Mouse (Mus musculus) hindbrain, embryonic 13.5 days (tissue): ENCODE results near the gene Vamp2. TPM values are rescaled to one million over a fixed set of nuclear protein-coding genes. Genes with fewer than 3 reads are reported as not detected.
A peak's percentile ranks its signal among the peaks of the same experiment; 100 is the strongest.

Source experiments
- ATAC-seq: fragments of 200-750 bp; cut with Nextera tagmentation; 2 replicates; pipeline ENCODE4 v1.8.0; 2017; ENCODE audit warnings: moderate TSS enrichment; ENCODE audit not compliant: low FRiP score
- H3K27ac ChIP-seq: fragments of 300-500 bp; sonication (generic); 2 replicates; pipeline ENCODE4 v1.5.1; 2015; ENCODE audit warnings: inconsistent platforms, mild to moderate bottlenecking, moderate library complexity
- H3K27me3 ChIP-seq: fragments of 300-500 bp; sonication (generic); 2 replicates; pipeline ENCODE4 v1.6.1; 2015; ENCODE audit warnings: mild to moderate bottlenecking, inconsistent platforms
- H3K36me3 ChIP-seq: fragments of 300-500 bp; sonication (generic); 2 replicates; pipeline ENCODE4 v1.6.1; 2015; ENCODE audit warnings: mild to moderate bottlenecking, inconsistent platforms
- H3K4me1 ChIP-seq: fragments of 300-500 bp; sonication (generic); replicated peaks from 2 replicates; pipeline ENCODE4 v1.6.1; 2015; ENCODE audit warnings: inconsistent platforms
- H3K4me2 ChIP-seq: fragments of 300-500 bp; sonication (generic); 2 replicates; pipeline ENCODE4 v1.6.1; 2015; ENCODE audit warnings: inconsistent platforms, mild to moderate bottlenecking, moderate library complexity
- H3K4me3 ChIP-seq: fragments of 300-500 bp; sonication (generic); 2 replicates; pipeline ENCODE4 v1.5.1; 2015; ENCODE audit warnings: mild to moderate bottlenecking, inconsistent platforms
- H3K9ac ChIP-seq: fragments of 300-500 bp; sonication (generic); 2 replicates; pipeline ENCODE4 v1.6.1; 2015; ENCODE audit warnings: mild to moderate bottlenecking, inconsistent platforms
- H3K9me3 ChIP-seq: fragments of 300-500 bp; sonication (generic); 2 replicates; pipeline ENCODE4 v1.6.1; 2016; ENCODE audit warnings: inconsistent platforms
- WGBS: fragments of 180-500 bp; shearing (Covaris S2); methylation state at CpG from one replicate; pipeline ENCODE4 v1.1.7; 2015; 5-methylcytosine and 5-hydroxymethylcytosine counted together
- polyA plus RNA-seq: library from polyadenylated mRNA; unstranded; fragments of >200 nt; fragmentation: Nextera tagmentation; extraction: Ambion mirVana; gene quantifications from 2 replicates; pipeline ENCODE4 v1.2.1, GENCODE M21; 2015

The Vamp2 gene
- polyA plus RNA-seq, 1 experiment from 2014 or later = 217 TPM

DNA sequence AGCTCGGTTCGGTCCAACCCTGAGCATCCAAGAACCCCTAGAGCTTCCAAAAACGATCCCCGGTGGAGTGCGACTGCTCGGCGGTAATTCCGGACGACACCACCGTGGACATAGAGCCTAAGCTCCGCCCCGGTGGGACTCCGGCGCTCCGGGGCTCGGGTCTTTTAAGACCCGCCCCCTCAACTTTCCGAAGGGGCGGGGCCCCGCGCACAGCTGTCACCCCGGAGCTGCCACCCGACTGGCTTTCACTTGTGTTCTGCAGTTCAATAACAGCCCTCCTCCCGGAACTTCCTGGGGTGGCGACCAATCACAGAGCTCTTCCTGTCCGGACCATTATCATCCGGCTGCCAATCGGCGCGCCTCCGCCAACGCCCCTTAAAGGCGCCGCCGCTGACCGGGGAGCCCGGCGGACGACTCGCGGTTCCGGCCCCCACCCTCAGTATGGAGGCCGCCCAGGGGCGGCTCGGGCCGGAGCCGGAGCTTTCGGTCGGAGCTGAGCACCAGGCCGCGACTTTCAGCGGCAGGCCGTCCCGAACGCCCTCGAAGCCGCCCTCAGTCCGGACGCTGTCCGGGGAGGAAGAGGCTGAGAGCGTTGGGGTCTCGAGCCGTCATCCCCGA is 28.8 kb upstream of the Vamp2 start, which contains the start of gene Borcs6:
Gene Borcs6 (plus strand): TSS at position 361 of the 618 bp plus-strand sequence.
- Histone ChIP-seq H3K9me3 (no peaks in the 10 kb centered on the region), H3K36me3 (no peaks in the 10 kb centered on the region), H3K9ac (peak within 1 kb of the TSS; percentile 90), H3K27me3 (no peaks in the 10 kb centered on the region), H3K27ac (peak within 1 kb of the TSS; percentile 94), H3K4me1 (peaks cover 34% of the 10 kb centered on the region), H3K4me2 (peak within 1 kb of the TSS; percentile 97), H3K4me3 (peak within 1 kb of the TSS; percentile 63)
- WGBS = 0% methylated on average over 58 of the region's 64 CpGs
- peak; percentile 92 for ATAC-seq

DNA sequence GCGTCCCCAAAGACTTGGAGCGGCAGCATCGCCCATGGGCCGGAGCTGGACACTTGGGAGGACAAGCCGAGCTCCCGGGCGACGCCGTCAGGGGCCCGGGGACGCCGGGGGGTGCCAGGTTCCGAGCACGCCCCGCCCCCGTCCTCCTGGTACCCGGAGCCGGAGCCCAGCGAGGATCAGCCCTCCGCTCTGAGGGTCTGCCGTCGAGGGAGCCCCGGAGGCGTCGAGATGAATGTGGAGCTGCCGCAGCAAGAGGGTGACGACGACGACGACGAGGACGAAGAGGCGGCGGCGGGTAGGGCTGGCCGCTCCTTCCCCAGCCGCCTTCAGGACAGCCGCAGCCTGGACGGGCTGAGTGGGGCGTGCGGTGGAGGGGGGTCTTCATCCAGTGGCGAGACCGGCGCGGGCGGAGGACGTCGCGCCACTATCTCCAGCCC is 28.3 kb upstream of the Vamp2 start:
- WGBS = under 1% methylated on average over 48 of the region's 49 CpGs
- H3K4me2 ChIP-seq = peak overlapping the region; percentile 97
- H3K4me1 ChIP-seq = peaks cover 37% of the 10 kb centered on the region
- peak overlapping the region; percentile 90 for H3K9ac ChIP-seq
- peak overlapping the region; percentile 63 for H3K4me3 ChIP-seq
- ATAC-seq = peak; percentile 34
- H3K27me3 ChIP-seq = no peaks in the 10 kb centered on the region
- peak overlapping the region; percentile 94 for H3K27ac ChIP-seq
- no peaks in the 10 kb centered on the region for H3K9me3 ChIP-seq
- H3K36me3 ChIP-seq = no peaks in the 10 kb centered on the region

DNA sequence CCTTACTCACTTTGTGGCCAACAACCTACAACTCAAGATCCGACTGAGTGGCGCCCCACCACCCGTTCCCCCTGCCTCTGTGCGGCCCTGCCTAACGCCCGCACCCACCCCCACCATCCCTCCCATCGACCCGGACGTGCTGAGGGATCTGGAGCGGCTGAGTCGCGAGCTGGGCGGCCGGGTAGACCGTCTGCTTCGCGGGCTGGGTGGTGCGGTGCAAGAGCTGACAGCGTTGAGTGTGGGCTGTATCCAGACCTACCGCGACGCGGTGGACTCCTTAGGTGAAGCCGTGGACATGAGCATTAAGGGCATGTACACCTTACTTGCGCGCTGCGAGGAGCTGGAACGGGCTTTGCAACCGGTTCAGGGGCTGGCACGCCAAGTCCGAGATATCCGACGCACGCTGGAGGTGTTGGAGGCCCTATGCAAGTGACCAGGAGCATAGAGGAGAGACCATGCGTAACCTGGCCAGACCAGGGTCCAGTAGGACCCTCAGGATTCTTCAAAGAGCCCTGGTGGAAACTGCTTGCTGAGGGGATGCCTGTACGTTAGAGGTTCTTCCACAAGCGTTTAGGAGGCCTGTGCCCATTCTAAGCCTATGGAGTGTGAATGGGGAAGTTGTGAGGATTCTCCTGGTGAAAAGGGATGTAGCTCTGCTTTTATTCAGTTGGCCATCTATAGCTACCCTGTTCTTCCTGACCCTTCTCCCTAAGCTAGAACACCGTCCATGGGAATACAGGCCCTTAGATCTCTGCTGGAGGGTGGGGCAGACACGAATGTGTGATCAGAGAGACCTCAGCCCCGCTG is 27.6 kb upstream of the Vamp2 start:
- H3K36me3 ChIP-seq = no peaks in the 10 kb centered on the region
- peak overlapping the region; percentile 63 for H3K4me3 ChIP-seq
- peaks cover 37% of the 10 kb centered on the region for H3K4me1 ChIP-seq
- H3K9me3 ChIP-seq = no peaks in the 10 kb centered on the region
- H3K27me3 ChIP-seq = no peaks in the 10 kb centered on the region
- H3K4me2 ChIP-seq = peak overlapping the region; percentile 97
- peak overlapping the region; percentile 94 for H3K27ac ChIP-seq
- H3K9ac ChIP-seq = peak overlapping the region; percentile 90
- 1% methylated on average over 38 of the region's 40 CpGs for WGBS
- peak; percentile 4; the same call in 1 of the 2 replicates for ATAC-seq

DNA sequence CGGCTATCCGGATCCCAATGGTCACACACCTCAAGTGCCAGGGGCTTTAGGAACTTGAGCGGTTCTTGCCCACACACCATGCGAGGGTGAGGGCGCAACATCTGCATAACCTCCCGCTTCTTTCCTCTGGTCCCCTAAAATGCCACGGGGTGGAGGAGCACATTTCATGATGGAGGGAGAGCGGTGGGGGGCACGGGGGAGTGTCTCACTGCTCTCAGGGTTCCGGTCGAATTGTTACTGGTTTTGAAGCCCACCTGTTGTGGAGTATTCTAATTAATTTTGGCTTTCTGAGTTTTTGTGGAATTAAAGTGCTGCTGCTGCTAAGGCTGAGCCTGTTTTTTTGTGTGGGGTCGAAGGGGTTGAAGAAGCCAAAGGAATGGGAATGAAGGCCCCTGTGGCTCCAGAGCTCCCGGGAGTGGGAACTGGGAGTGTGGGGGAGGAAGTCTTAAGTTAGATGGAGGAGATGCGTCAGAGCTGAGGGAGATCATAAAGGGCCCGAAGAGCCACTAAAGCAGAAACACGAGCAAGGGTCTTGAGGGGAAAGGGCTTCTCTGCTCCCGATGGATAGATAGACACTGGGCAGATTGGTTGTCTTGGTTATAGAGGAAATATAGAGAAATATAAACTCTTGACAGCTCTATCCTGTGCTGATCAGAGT is 26.9 kb upstream of the Vamp2 start:
- Histone ChIP-seq H3K9ac (peak overlapping the region; percentile 90), H3K4me2 (peak overlapping the region; percentile 97), H3K4me1 (peaks cover 44% of the 10 kb centered on the region), H3K4me3 (peak overlapping the region; percentile 63), H3K36me3 (no peaks in the 10 kb centered on the region), H3K27ac (0 out of 2 replicates have a peak overlapping the region, but pooled peaks have one; percentile 30), H3K27me3 (no peaks in the 10 kb centered on the region), H3K9me3 (no peaks in the 10 kb centered on the region)
- 6% methylated on average over 17 of the region's 17 CpGs for WGBS
- no peak for ATAC-seq

DNA sequence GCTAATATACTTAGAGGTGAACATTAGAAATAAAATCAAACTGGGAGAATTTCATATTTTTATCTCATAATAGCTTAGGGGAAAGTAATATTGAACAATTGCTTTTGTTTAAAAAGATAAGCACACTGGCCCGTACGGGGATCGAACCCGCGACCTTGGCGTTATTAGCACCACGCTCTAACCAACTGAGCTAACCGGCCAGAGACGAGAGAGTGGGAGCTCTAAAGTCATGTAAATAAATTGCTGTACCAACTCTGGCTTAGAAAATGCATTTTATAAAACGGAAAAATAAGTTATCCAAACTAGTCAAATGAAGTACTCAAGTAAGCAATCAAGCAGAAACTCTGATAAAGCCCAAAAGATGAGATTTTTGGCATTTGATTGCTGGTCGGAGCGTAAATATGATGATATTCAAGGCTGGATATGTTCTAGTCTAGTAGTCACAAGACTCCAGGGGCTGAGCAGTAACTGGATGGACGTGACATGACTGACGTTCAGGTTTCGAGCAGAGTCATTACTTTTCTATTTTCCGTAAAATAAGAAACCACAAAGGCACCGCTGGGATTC is 26.0 kb upstream of the Vamp2 start:
- Histone ChIP-seq H3K27ac (peak overlapping the region; percentile 69), H3K9ac (no peak overlapping the region), H3K4me2 (peak overlapping the region; percentile 97), H3K4me1 (peaks cover 51% of the 10 kb centered on the region), H3K36me3 (no peaks in the 10 kb centered on the region), H3K4me3 (peak overlapping the region; percentile 63), H3K27me3 (no peaks in the 10 kb centered on the region), H3K9me3 (no peaks in the 10 kb centered on the region)
- WGBS = under 1% methylated on average over 17 of the region's 17 CpGs
- no peak for ATAC-seq

DNA sequence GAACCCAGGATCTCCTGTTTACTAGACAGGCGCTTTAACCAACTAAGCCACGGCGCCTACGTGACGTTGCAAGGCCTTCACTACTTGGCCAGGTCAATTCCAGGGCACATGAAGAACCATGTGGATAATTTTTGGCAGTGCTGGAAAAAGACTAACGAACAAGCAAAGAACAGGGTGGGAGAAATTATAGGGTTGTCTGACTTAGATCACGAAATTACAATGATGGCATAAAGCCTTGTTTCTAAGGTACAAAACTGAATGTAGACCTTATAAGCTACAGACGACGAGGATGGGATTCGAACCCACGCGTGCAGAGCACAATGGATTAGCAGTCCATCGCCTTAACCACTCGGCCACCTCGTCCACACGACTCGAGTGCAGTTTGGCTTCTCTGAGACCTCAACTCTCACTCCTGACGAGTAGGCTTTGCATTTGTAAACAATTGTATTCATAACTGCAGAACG is 25.5 kb upstream of the Vamp2 start:
- H3K9ac ChIP-seq = peak overlapping the region; percentile 51; the same call in 1 of the 2 replicates
- peak overlapping the region; percentile 81 for H3K4me2 ChIP-seq
- peak overlapping the region; percentile 63 for H3K4me3 ChIP-seq
- peak overlapping the region; percentile 69 for H3K27ac ChIP-seq
- peaks cover 51% of the 10 kb centered on the region for H3K4me1 ChIP-seq
- H3K27me3 ChIP-seq = no peaks in the 10 kb centered on the region
- peak; percentile 44 for ATAC-seq
- WGBS = under 1% methylated on average over 19 of the region's 19 CpGs
- H3K9me3 ChIP-seq = no peaks in the 10 kb centered on the region
- H3K36me3 ChIP-seq = no peaks in the 10 kb centered on the region

DNA sequence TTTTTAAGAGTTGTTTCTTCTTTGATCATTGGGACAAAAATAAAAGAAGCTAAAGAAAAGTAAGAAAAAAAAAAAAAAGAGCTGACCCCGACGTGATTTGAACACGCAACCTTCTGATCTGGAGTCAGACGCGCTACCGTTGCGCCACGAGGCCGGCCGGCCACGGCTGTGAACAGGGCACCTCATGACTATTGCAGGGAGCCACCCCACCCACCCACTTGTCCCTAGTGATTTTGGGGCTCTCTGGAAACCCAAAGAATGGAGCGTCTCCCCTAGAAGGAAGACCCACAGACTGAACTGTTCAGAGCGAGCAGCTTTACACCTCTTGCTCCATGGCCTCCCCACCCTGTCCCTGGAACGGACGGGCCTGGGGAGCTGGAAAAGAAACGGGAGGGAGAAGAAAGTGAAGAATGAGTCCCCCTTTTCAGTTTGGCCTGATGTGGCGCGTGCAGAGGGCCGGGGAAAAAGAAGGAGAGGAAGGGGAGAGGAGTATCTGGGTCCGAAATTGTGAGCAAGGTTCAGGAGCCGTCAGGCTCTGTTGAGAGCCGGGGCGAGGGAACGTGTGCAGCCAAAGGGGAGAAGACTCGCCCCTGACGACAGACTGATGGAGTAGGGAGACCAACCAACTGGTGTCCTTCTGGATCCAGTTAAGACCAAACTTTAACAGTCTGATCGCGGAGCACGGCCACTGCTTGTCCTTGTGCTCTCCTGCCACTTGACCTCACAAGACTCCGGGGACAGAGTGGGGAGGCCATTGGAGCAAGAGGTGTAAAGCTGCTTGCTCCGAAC is 24.7 kb upstream of the Vamp2 start:
- Histone ChIP-seq H3K4me2 (peak overlapping the region; percentile 81), H3K9me3 (no peaks in the 10 kb centered on the region), H3K9ac (peak overlapping the region; percentile 74), H3K27ac (peak overlapping the region; percentile 69), H3K4me1 (peaks cover 42% of the 10 kb centered on the region), H3K4me3 (peak overlapping the region; percentile 63), H3K27me3 (no peaks in the 10 kb centered on the region), H3K36me3 (no peaks in the 10 kb centered on the region)
- WGBS = under 1% methylated on average over 31 of the region's 31 CpGs
- 0 out of 2 replicates have a peak, but pooled peaks have one; percentile 22 for ATAC-seq

DNA sequence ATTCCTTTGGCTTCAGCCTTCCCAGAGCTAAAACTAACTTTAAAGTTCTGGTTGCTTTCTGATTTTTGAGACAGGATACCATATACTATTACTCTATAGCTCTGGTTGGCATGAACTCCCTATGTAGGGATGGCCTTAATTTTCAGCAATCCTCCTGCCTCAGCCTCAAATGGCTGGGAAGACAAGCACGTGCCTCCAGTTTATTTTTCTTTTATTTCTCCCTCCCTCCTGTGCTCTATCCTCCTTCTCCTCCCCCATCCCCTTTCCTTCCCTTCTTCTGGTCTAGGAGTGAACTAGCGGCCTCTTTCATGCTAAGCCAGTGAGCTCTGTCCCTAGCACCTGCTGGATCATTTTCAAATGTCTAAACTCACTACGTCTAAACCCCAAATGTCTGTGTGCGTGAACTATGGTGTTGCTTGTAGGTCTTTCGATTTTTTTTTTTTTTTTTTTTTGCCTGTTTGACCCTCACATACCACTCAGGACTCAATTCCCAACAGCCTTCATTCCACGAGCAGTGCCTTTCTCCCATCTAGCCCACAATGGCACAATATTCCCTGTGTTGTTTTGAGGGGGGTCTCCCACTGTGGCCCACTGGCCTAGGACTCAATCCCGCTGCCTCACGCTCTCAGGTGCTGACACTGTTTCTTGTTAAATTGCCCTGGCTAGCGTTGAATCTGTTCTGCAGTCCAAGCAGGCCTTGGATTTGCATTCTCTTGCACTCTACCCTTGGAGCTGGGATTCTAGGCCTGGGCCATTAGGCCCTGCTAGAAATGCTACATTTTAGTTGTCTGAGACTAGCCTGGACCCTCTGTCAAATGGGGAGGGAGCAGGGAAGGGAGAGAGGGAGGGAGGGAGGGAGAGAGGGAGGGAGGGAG is 23.8 kb upstream of the Vamp2 start:
- Histone ChIP-seq H3K9ac (peak overlapping the region; percentile 74; the same call in 1 of the 2 replicates), H3K4me1 (peaks cover 40% of the 10 kb centered on the region), H3K4me2 (peak overlapping the region; percentile 81), H3K9me3 (no peaks in the 10 kb centered on the region), H3K27ac (peak overlapping the region; percentile 67; the same call in 1 of the 2 replicates), H3K27me3 (no peaks in the 10 kb centered on the region), H3K36me3 (no peaks in the 10 kb centered on the region), H3K4me3 (peak overlapping the region; percentile 63)
- no peak for ATAC-seq
- WGBS = 48% methylated on average over 9 of the region's 9 CpGs

DNA sequence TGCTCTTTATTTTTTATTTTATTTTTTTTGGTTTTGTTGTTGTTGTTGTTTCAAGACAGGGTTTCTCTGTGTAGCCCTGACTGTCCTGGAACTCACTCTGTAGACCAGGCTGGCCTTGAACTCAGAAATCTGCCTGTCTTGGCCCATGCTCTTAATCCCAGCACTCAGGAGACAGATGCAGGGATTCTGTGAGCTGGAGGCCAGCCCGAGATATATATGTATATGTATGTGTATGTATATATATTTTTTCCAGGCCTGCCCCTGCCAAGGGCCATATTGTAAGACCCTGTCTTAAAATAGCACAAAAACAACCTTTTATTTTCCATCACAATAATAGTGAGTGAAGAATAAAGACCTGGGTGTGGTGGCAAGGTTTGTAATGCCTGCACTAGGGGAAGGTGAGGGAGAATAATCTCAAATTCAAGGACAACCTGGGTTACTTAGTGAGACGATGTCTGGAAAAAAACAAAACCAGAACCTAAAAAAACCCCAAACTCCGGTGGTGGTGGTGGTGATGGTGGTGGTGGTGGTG is 22.8 kb upstream of the Vamp2 start:
- Histone ChIP-seq H3K9me3 (no peaks in the 10 kb centered on the region), H3K4me1 (peaks cover 42% of the 10 kb centered on the region), H3K27ac (no peak overlapping the region), H3K27me3 (no peaks in the 10 kb centered on the region), H3K4me2 (peak overlapping the region; percentile 81), H3K36me3 (no peaks in the 10 kb centered on the region), H3K4me3 (peak overlapping the region; percentile 44), H3K9ac (peak overlapping the region; percentile 71; the same call in 1 of the 2 replicates)
- no peak for ATAC-seq
- WGBS = 61% methylated on average over 3 of the region's 3 CpGs

DNA sequence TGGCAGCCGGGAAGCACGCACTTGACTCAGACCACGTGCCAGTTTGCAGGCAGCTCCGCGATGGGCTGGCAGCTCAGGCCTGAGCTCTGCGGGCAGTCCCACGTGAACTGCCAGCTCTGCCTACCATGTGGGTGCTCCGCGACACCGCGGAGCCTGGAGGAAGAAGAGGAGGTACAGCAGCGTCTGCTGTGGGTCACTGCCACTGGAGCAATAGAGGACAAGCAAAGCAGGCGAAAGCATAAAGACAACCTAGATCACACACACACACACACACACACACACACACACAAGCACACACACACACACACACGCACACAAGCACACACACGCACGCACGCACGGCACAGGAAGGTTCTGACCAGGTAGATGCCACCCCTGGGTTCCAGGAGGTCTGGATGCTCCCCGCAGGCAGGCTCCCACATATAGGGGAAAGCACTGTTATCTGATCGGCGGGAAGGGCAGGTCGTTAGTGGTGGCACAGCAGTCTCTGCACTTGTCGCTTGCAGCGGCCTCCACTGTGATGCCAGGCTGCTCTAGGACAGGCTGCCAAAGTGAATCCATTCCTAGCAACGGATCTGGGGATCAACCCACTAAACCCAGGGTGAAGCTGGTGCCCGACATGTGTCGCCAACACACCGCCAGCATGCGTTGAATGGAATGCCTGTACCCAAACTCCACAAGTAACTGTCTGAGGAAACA is 22.0 kb upstream of the Vamp2 start:
- Histone ChIP-seq H3K9ac (peak overlapping the region; percentile 71), H3K4me2 (peak overlapping the region; percentile 81), H3K4me1 (peaks cover 37% of the 10 kb centered on the region), H3K4me3 (peak overlapping the region; percentile 44), H3K27ac (no peak overlapping the region), H3K36me3 (no peaks in the 10 kb centered on the region), H3K27me3 (no peaks in the 10 kb centered on the region), H3K9me3 (no peaks in the 10 kb centered on the region)
- under 1% methylated on average over 29 of the region's 29 CpGs for WGBS
- ATAC-seq = no peak
